Mouse (Mus musculus): ENCODE measurements around the gene Trim40.

GRCm38 (mm10) chr17:36915076-36915475 lies 25.2 kb upstream of the Trim40 start:
- TF ChIP-seq CTCF (IDR thresholded peaks at IDR 0.05; ENCODE audit: borderline replicate concordance, insufficient read depth, low read depth, low read length), result peak; percentile 82
- no peak for TF ChIP-seq POLR2A (IDR thresholded peaks at IDR 0.05; ENCODE audit: borderline replicate concordance, insufficient read depth, low read length)
